Mouse (Mus musculus): Measurements from ENCODE around the gene Wdr62. TPM values are rescaled to one million over a fixed set of nuclear protein-coding genes. Genes with fewer than 3 reads are reported as not detected.

The Wdr62 gene
- 7.2 and 8.4 TPM in 2 replicates for total RNA-seq (2021)
- long read RNA-seq, partial matches to known transcripts = 0 of 5 reads
- long read RNA-seq, other reads (novel, unspliced or antisense) = 3 of 5 reads

- peak; percentile 90 for DNase-seq
These were observed at the start of gene Wdr62, which contains the start of gene Thap8 for GRCm38 (mm10) chr7:30279951-30280669. TSS of gene Wdr62 (minus strand) at chr7:30280419. TSS of gene Thap8 (plus strand) at chr7:30280094.

GRCm38 (mm10) chr7:30328379-30328778 lies 48.2 kb upstream of the Wdr62 start:
- DNase-seq = no peak

- DNase-seq = peak; percentile 29
These were observed 46.9 kb upstream of the Wdr62 start for GRCm38 (mm10) chr7:30327140-30327539.

- no peak for DNase-seq
These were observed 46.2 kb upstream of the Wdr62 start for GRCm38 (mm10) chr7:30326427-30326826.

DNA sequence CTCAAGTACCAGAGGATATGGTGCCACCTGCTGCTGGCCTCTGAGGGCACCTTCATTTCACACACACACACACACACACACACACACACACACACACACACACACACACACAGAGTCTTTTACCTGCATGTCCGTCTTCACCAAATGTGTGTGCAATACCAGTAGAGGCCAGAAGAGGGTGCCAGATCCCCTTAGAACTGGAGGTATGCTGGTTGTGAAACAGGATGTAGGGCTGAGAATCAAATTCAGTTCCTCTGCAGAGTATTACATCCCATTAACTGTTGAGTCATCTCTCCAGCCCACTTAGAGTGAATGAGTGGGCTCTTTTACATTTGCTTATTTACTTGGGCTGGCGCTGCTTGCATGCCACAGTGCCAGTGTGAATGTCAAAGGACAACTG lies 45.1 kb upstream of the Wdr62 start:
- DNase-seq = no peak

DNA sequence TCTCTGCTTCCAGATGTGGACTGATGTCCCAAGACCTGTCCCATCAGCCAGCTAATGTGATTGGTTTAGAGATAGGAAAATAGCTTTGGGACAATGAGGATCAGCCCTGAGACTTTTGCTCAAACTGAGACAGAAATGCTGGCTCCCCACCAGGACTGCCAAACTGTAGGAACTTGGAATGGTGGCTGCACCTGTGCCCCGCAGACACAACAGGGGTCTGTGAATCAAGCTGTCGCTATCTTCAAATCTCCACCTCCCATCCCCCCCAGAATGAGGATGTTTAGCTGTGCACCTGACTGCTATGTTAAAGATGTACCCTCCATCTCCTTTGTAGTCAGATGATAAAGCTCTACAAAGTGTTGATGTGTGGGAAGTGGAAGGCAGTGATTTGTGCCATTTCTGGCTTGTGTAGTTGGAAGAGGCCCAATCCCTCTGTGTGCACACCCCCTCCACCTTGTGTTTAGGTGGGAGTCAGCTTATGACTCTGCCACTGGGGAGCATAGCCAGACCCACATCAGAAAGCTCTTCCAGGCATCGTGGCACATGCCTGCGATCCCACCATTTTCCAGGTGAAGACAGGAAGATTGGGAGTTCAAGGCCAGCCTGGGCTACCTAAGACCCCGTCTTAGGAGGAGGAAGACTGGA lies 44.2 kb upstream of the Wdr62 start:
- DNase-seq = no peak

DNA sequence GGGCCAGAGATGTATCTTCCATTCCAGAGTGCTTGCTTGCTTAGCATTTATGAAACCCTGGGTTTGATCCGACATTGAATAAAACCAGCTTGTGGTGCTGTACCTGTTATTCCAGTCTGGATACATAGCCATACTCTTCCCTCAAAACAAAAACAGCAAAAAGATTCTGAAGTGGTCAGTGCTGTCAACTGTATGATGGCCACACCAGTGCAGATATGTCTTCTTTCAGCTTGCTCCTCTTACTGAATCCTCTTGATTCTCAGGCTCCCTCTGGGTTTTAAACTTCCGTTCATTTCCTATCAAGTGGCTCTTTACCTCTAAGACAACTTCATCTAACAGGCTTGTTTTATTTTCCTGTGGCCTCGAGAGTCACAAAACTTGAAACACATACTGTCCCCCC lies 43.6 kb upstream of the Wdr62 start, which contains the start of gene Sdhaf1:
Sdhaf1 (minus strand) TSS at position 101 of the 400 bp plus-strand sequence.
- DNase-seq = no peak

GRCm38 (mm10) chr7:30322865-30323264 lies 42.6 kb upstream of the Wdr62 start:
- no peak for DNase-seq

DNA sequence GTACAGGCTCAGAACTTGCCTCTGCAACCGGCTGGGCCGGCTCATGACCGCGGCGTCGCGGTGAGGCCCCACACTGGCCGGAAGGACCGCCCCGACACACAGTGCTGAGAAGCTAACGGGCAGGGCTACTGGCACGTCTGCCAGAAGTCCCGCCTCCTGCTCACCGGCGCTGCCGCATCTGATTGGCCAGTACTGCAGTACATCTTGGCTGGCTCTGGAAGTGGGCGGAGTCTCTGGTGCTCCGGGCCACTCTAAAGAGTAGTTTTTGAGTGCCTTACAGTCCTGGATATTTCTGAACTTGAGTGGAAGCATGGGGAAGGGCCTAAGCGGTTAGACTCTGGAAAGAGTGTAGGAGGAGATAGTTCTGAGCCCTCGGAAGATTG lies 42.1 kb upstream of the Wdr62 start:
- peak; percentile 96 for DNase-seq

DNA sequence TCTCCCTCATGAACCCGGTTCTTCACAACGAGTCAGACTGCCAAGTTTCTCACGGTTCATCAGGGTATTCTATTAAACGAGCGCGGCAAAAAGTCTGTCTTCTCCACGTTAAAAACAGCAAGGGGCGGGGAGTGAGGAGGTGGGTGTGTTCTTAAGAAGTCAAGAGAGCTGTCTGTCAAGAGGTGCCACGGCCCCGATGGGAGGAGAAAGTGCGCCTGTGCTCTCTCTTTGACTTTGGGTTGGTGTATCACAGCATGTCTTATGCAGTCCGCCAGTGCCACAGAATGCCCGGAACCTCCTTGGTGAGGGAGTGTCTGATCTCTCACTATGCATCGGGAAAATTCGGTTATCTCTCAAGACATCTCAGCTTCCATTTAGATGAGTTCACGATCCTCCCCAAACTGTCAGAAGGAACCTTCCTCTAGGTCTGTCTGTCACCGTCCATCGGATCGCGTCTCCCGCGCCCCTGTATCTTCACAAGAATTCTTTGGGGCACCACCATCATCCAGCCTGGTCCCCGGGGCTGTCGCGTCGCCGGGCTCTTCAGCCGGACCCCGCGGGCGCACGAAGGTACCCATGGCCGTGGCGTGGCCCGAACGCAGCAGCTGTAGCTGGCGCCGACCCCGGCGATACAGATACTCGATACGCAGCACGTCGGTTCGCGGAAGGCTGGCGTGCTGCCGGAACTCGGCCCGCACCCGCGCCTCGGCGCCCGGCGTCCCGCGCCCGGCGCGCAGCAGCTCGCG lies 41.5 kb upstream of the Wdr62 start, which contains the start of gene E130208F15Rik:
E130208F15Rik (plus strand) TSS at position 202 of the 746 bp plus-strand sequence.
- peak; percentile 71 for DNase-seq

DNA sequence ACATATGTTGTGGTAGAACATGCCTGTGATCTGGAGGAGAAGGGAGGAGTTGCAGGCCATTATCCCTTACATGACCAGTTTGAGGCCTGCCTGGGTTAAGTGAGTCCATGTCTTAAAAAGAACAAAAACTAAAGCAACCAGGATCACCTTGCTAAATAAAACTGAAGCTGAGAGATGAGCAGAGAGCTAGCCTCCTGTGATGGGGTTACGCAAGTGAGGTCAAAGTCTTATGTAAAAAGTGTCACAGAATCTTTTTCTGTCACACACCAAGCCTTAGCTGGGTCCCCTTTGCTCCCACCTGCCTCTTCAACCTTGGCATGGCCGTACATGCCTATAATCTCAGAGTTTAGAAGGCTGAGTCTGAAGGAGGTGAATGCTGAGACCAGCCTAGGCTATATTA lies 40.7 kb upstream of the Wdr62 start:
- DNase-seq = no peak

DNA sequence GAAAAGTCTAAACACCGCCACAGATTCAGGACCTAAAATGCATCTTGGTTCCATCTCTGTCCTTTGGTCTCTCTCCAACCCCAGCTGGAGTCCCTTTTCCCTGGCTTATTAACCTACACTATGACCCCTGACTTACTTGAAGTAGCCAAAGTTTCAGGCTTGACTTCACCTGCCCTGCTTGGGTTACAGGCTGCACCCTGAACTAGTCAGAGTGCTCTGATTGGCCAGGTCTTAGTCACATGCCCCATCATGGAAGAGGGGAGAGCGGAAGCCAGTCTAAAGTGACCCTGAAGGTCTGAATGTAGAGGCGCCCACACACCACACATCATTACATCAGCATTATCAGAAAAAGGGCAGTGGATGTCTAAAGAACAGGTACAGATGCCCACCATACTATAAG lies 37.9 kb upstream of the Wdr62 start:
- DNase-seq = no peak

DNA sequence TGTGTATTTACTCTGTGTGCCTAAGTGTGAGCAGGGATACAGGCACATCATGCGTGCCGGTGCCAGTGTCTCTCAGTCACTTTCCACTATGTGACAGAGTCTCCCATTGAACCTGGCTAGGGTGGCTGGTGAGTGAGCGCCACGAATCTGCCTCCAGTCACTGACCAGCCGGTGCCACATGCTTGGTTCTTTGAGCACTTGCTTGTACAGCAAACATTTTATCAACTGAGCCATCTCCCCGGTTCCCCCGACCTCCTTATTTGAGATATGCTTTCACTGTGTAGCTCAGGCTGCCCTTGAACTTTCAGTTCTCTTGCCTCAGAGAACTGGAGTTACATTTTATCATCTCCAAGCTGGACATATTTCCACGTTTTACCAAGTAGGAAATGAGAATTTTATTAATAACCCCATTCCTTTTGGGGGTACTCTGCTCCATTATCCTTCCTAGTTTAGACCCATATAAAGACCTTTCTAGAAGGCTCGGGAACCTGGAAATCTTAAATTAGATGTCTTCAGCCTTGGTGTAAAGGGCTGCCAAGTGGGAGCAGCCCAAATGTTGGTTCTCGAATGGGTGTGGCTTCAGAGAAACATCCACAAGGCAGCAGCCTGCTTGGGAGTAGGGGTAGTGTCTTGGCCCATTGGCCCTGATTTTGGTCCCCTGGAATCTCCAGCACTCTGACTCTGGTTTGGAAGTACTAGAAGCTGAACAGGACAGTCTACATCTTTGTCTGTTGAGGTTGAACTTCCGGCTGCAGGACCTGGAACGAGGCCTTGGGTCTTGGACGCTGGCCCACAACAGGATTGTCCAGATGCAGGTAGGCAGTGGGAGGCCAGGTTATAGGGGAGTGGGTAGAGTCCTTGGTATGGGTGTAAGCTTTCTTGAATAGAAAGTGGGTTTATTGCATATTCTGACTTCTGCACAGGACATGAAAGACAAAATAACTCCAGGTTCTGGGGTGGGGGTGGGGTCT lies 35.6 kb upstream of the Wdr62 start:
- no peak for DNase-seq

DNA sequence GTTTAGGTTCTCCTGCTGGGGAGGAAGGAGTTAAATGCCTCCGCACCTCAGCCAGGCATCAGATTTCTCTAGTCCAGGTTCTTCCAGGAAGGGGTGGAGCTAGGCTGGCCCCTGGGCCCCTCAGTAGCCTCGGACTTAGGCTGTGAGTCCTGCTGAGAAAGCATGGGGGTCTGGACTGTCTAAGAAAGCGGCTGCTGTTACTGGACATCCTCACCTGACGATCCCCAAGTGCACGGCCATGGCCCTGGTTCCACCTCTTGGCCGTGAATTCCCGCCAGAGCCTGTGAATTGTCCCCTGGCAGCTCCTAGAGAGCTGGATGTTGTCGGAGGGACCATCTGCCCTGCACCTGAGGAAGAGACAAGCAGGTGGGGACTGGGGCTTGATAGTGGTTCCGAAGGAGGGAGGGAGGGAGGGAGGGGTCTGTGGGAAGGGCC lies 34.5 kb upstream of the Wdr62 start, which contains the start of gene Syne4:
Syne4 (plus strand) TSS at position 87 of the 435 bp plus-strand sequence.
- DNase-seq = no peak

DNA sequence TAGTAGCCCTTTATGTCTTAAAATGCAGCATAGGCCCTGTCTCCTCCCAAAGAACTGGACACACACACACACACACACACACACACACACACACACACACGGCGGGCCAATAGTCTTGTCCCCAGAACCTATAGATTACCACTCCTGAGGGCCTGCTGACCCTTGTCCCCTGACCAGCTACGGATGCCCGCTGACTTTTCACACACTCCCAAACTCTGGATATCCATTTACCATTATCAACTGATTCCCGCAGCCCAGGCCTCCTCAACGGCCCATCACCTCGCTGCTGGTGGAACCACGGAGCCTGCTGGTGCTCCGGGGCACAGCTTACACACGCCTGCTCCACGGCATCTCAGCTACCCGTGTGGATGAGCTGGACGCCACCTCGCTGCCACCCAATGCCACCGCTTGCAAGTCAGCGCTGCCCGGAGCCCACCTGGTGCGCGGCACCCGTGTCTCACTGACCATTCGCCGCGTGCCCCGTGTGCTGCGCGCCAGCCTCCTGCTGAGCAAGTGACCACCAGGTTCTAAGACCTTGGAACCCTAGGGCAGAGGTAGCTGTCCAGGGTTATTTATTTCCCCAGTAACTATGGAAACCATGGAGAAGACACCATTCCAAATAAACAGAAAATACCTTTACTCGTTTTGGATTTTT lies 33.6 kb upstream of the Wdr62 start:
- DNase-seq = no peak

DNA sequence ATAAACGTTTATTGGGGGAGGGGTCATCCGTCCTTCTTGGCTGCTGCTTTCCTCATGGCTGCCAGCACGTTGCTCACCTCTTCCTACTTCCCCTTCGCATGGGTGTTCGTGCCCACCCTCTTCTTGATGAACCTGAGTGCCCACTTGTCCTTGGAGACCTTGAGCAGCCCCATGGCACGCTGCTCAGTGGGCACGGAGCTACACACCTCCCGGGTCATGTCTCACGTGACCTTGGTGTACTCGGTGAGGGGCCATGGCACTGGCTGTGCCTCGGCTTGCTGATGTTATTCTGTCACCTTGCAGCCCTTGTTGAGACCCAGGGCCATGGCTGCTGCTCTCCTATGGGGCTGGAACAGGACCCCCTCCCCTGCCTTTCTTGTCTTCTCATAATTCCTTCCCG lies 29.9 kb upstream of the Wdr62 start:
- DNase-seq = no peak

- DNase-seq = no peak
These were observed 29.3 kb upstream of the Wdr62 start for GRCm38 (mm10) chr7:30309395-30310129.

DNA sequence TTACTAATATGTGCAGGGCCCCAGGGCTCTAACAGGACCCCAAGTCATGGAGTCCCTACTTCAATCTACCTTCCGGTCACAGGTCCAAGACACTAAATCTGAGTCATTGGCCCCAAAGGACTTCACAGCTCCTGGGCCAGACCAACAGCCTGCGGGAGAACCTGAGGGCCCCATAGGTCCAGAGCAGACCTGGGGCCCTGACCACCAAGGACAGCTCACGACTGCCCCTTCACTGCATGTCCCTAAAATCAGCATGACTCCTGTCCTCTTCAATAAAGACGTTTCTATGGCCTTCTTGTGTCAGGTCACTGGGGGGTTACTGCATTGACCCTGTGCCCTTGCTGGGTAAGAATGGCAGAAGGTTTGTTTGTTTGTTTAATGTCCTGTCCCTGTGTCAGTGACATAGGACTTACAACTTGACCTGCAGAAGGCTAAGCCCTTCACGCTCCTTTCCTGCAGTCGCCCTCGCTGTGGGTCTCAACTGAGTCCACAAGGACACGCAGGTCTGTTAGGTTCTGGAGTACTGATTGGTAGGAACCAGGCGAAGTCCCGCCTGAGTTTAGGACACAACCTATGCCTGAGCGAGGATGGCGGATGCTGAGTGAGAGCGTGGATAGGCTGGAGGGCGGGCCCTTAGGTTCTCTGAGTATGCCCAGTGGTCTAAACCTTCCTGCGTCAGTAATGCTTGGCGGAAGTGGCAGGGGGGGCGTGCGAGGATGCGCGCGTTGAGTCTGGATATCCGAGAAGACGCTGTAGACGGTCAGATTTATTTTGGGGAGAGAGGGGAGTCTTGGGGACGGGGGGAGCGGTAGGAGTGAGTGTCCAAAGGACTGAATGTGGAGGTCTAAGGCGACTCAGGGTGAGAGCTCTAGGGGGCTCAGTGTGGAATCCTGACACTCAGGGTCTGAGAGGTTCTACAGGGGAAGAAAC lies 28.1 kb upstream of the Wdr62 start, which contains the start of gene Alkbh6:
Alkbh6 (plus strand) TSS at position 642 of the 930 bp plus-strand sequence.
- DNase-seq = peak; percentile 91

Data from adrenal gland, postnatal 25 days (tissue).